10 mouse cellular contexts compared by ENCODE assay signal in genomic region chr9:15813002-15813911, GRCm38 (mm10).
DNase-seq lines count a peak whose midpoint lies in the region; ATAC-seq and TF ChIP-seq lines count a peak whose summit lies in the region.
"Had no signal": no experiment of that assay in that cellular context is flagged by ENCODE, and none has a peak within 500 bp of the region (broad histone marks: within the 10 kb centered on the region; RNA-seq: fewer than 3 reads in every experiment).

No protein-coding gene starts in this region.

- no peak for TF ChIP-seq CTCF in intestine, postnatal 0 days (IDR thresholded peaks at IDR 0.05; ENCODE audit: low read depth)

- no peak overlapping the region for H3K4me3 ChIP-seq in intestine, postnatal 0 days (ENCODE audit: low read depth, low read length)

- H3K36me3 ChIP-seq in intestine, postnatal 0 days (ENCODE audit: control insufficient read depth, insufficient read depth), result no peaks in the 10 kb centered on the region

- H3K27ac ChIP-seq in intestine, postnatal 0 days (ENCODE audit: low read depth, low read length), result no peak overlapping the region
- H3K27ac ChIP-seq: macrophage had no signal

- ATAC-seq in intestine, postnatal 0 days, result no peak

- no peaks in the 10 kb centered on the region for H3K9me3 ChIP-seq in intestine, postnatal 0 days (ENCODE audit: control insufficient read depth)

- H3K27me3 ChIP-seq in intestine, postnatal 0 days (replicated peaks; ENCODE audit: control insufficient read depth, insufficient read depth, low read length), result no peaks in the 10 kb centered on the region

- no peak overlapping the region for H3K9ac ChIP-seq in intestine, postnatal 0 days (ENCODE audit: low read depth, low read length)

- H3K4me2 ChIP-seq in intestine, postnatal 0 days (replicated peaks; ENCODE audit: low read depth), result no peak overlapping the region

- DNase-seq in left cerebral cortex, adult 8-10 months (ENCODE audit: low spot score in 2 of 2), result peak; percentile 2 to 11
- DNase-seq in left cerebral cortex, adult 11 months (ENCODE audit: low spot score), result no peak
- DNase-seq in frontal cortex, postnatal 14 days (ENCODE audit: low spot score in 2 of 2), result peak; percentile 5 to 22
- DNase-seq in layer of hippocampus, postnatal 14 days (ENCODE audit: low spot score in 2 of 2), result peak; percentile 32 to 69
- DNase-seq in right cerebral cortex, postnatal 14 days, result peak; percentile 5
- DNase-seq in thymus, adult 18-20 months, result no peak
- no peak for DNase-seq in c-Kit-positive CD71-positive TER-119-positive erythroid progenitor cells, embryonic 14.5 days (ENCODE audit: low spot score)
- DNase-seq: cerebellum, postnatal 25 days had no signal

- H3K4me1 ChIP-seq in intestine, postnatal 0 days (replicated peaks; ENCODE audit: control insufficient read depth, insufficient read depth, low read length), result no peaks in the 10 kb centered on the region

- WGBS in intestine, postnatal 0 days, result 74% methylated on average over 6 of the region's 6 CpGs

Comparison
In these comparisons a context has a peak if more than half of its experiments do, and no peak if none do; other contexts are left out.
1. DNase-seq: peak in left cerebral cortex, adult 8-10 months (2 of 2), frontal cortex, postnatal 14 days (2 of 2), layer of hippocampus, postnatal 14 days (2 of 2) and right cerebral cortex, postnatal 14 days (single experiment); none in left cerebral cortex, adult 11 months (single experiment), thymus, adult 18-20 months (0 of 2) and c-Kit-positive CD71-positive TER-119-positive erythroid progenitor cells, embryonic 14.5 days (single experiment).